9 mouse cellular contexts compared by ENCODE assay signal in genomic region chr15:78634095-78634737, GRCm38 (mm10). TPM values are rescaled to one million over a fixed set of nuclear protein-coding genes. Genes with fewer than 3 reads are reported as not detected.
DNase-seq lines count a peak whose midpoint lies in the region; ATAC-seq and TF ChIP-seq lines count a peak whose summit lies in the region.
"Had no signal": no experiment of that assay in that cellular context is flagged by ENCODE, and none has a peak within 500 bp of the region (broad histone marks: within the 10 kb centered on the region; RNA-seq: fewer than 3 reads in every experiment).

No protein-coding gene starts in this region.

- no peak overlapping the region for H3K9ac ChIP-seq in kidney, embryonic 14.5 days (ENCODE audit: low read depth, low read length)
- no peak overlapping the region for H3K9ac ChIP-seq in midbrain, postnatal 0 days (replicated peaks; ENCODE audit: low read length, poor library complexity, severe bottlenecking)
- H3K9ac ChIP-seq: heart, embryonic 13.5 days had no signal

- DNase-seq in kidney, postnatal 25 days, result no peak
- DNase-seq in embryonic facial prominence, embryonic 10.5 days (ENCODE audit: low spot score), result peak; percentile 80
- peak; percentile 59 to 73 for DNase-seq in layer of hippocampus, adult 18-20 months (ENCODE audit: low spot score in 2 of 2)
- peak; percentile 91 for DNase-seq in midbrain, postnatal 0 days (ENCODE audit: low spot score)
- no peak for DNase-seq in adrenal gland, postnatal 10 days
- no peak for DNase-seq in adrenal gland, adult 2 months

- no peaks in the 10 kb centered on the region for H3K9me3 ChIP-seq in kidney, embryonic 14.5 days (ENCODE audit: control insufficient read depth, low read length)
- no peaks in the 10 kb centered on the region for H3K9me3 ChIP-seq in embryonic facial prominence, embryonic 10.5 days
- H3K9me3 ChIP-seq in midbrain, postnatal 0 days (ENCODE audit: low read length), result no peaks in the 10 kb centered on the region
- H3K9me3 ChIP-seq: heart, embryonic 13.5 days had no signal

- peak; percentile 50; the same call in 1 of the 2 replicates for ATAC-seq in kidney, embryonic 14.5 days (ENCODE audit: low FRiP score, low TSS enrichment)
- ATAC-seq in midbrain, postnatal 0 days (ENCODE audit: low FRiP score), result peak; percentile 79
- ATAC-seq in activated CD4-positive, CD25-positive, alpha-beta regulatory T cell, adult 4 months, result no peak

- peaks cover 4% of the 10 kb centered on the region; the same call in 1 of the 2 replicates for H3K4me1 ChIP-seq in kidney, embryonic 14.5 days (ENCODE audit: control insufficient read depth, insufficient read depth, low read length)
- H3K4me1 ChIP-seq in embryonic facial prominence, embryonic 10.5 days, result peaks cover 62% of the 10 kb centered on the region
- peaks cover 11% of the 10 kb centered on the region for H3K4me1 ChIP-seq in midbrain, postnatal 0 days (ENCODE audit: insufficient read depth, low read length)
- H3K4me1 ChIP-seq: heart, embryonic 13.5 days had no signal

- H3K27me3 ChIP-seq in kidney, embryonic 14.5 days (ENCODE audit: control insufficient read depth, insufficient read depth, low read length), result 0 out of 2 replicates have a peak, but pooled peaks cover 3% of the 10 kb centered on the region
- peaks cover 33% of the 10 kb centered on the region for H3K27me3 ChIP-seq in embryonic facial prominence, embryonic 10.5 days (replicated peaks; ENCODE audit: low read depth, poor library complexity, severe bottlenecking)
- no peaks in the 10 kb centered on the region for H3K27me3 ChIP-seq in midbrain, postnatal 0 days (ENCODE audit: insufficient read depth, low read length)

- no peak overlapping the region for H3K4me2 ChIP-seq in kidney, embryonic 14.5 days (replicated peaks; ENCODE audit: low read depth, low read length)
- H3K4me2 ChIP-seq in midbrain, postnatal 0 days (ENCODE audit: low read depth, low read length, poor library complexity, severe bottlenecking), result no peak overlapping the region
- H3K4me2 ChIP-seq: heart, embryonic 13.5 days had no signal

- WGBS in kidney, embryonic 14.5 days, result 27% methylated on average over 10 of the region's 10 CpGs
- 33% methylated on average over 10 of the region's 10 CpGs for WGBS in embryonic facial prominence, embryonic 10.5 days
- 26% methylated on average over 10 of the region's 10 CpGs for WGBS in midbrain, postnatal 0 days

- H3K4me3 ChIP-seq in kidney, embryonic 14.5 days (ENCODE audit: low read length), result no peak overlapping the region
- no peak overlapping the region for H3K4me3 ChIP-seq in embryonic facial prominence, embryonic 10.5 days
- H3K4me3 ChIP-seq in midbrain, postnatal 0 days (ENCODE audit: low read depth, low read length), result no peak overlapping the region
- H3K4me3 ChIP-seq: heart, embryonic 13.5 days had no signal

- no peak overlapping the region for H3K27ac ChIP-seq in kidney, embryonic 14.5 days (ENCODE audit: low read depth, low read length)
- peak overlapping the region; percentile 41 for H3K27ac ChIP-seq in embryonic facial prominence, embryonic 10.5 days (replicated peaks)
- H3K27ac ChIP-seq in midbrain, postnatal 0 days (ENCODE audit: low read depth, low read length), result peak overlapping the region; percentile 28
- H3K27ac ChIP-seq: heart, embryonic 13.5 days had no signal

- TF ChIP-seq CTCF in midbrain, postnatal 0 days (IDR thresholded peaks at IDR 0.05), result peak; percentile 58

- no peaks in the 10 kb centered on the region for H3K36me3 ChIP-seq in kidney, embryonic 14.5 days (ENCODE audit: control insufficient read depth, insufficient read depth, low read length)
- H3K36me3 ChIP-seq in embryonic facial prominence, embryonic 10.5 days (replicated peaks), result no peaks in the 10 kb centered on the region
- H3K36me3 ChIP-seq in midbrain, postnatal 0 days (ENCODE audit: insufficient read depth, low read length), result no peaks in the 10 kb centered on the region
- H3K36me3 ChIP-seq: heart, embryonic 13.5 days had no signal

RNA-seq across cellular contexts. Expression of gene Cyth4, which starts 37.4 kb away (rescaled TPM):
- polyA plus RNA-seq in kidney, embryonic 14.5 days (2014; fragmentation: Nextera tagmentation; extraction: Ambion mirVana), result 2.6 and 3.5 TPM in 2 replicates
- 3.8 and 5.8 TPM in 2 replicates for polyA plus RNA-seq in embryonic facial prominence, embryonic 10.5 days (2016; fragmentation: Nextera tagmentation; extraction: Ambion mirVana)
- 10 to 100 TPM; 20.0 to 26.3 TPM for total RNA-seq in layer of hippocampus, adult 18-20 months (2021)
- 5.9 and 7.2 TPM in 2 replicates for total RNA-seq in midbrain, postnatal 0 days (2014; rRNA removed)
- polyA plus RNA-seq in midbrain, postnatal 0 days (2015; fragmentation: Nextera tagmentation; extraction: Ambion mirVana), result 4.5 and 6.3 TPM in 2 replicates
- polyA plus RNA-seq in activated CD4-positive, CD25-positive, alpha-beta regulatory T cell, adult 4 months (2017; shearing (Covaris generic)), result 100 to 1,000 TPM; 197 to 261 TPM
- 1 to 10 TPM; 7.0 to 9.9 TPM for total RNA-seq in adrenal gland, postnatal 10 days (2021)
- total RNA-seq in adrenal gland, adult 2 months (2021), result 10 to 100 TPM in 1 of 2 experiments, 1 to 10 TPM in 1; 7.2 to 12.7 TPM
- 13.8 and 16.2 TPM in 2 replicates for polyA plus RNA-seq in adrenal gland, adult 2 months (2012; rRNA removed)

Comparison
In these comparisons a context has a peak if more than half of its experiments do, and no peak if none do; other contexts are left out.
1. DNase-seq: peak in embryonic facial prominence, embryonic 10.5 days (single experiment), layer of hippocampus, adult 18-20 months (2 of 2) and midbrain, postnatal 0 days (single experiment); none in kidney, postnatal 25 days (0 of 2), adrenal gland, postnatal 10 days (single experiment) and adrenal gland, adult 2 months (single experiment).
2. RNA of gene Cyth4, which starts 37.4 kb away (polyA plus RNA-seq): 197 to 261 TPM in activated CD4-positive, CD25-positive, alpha-beta regulatory T cell, adult 4 months; 13.8 to 16.2 TPM in adrenal gland, adult 2 months, 3.8 to 5.8 TPM in embryonic facial prominence, embryonic 10.5 days, 4.5 to 6.3 TPM in midbrain, postnatal 0 days and 2.6 to 3.5 TPM in kidney, embryonic 14.5 days; every median in the first group is over 10 times any median in the second.